Mouse (Mus musculus): ENCODE results near the gene Cmc4.

DNA sequence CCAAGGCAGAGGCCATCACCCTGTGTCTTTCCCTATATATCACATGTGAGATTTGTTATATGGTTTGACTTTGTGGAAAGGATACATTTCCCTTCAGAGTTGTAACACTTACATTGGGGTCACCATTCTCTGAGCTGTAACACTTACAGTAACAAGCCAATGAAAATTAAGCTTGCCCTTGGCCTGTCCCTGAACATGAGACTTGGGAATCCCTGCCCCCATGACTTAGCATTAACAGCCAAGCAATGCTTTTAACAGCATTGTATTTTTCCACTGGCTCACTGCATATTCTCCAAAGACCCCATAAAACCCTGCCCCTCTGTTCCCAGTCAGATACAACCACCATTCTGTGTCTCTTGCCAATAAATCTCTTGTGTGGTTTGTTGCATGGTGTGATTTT lies 13.0 kb downstream of the Cmc4 start:
- TF ChIP-seq CTCF (IDR thresholded peaks at IDR 0.05; ENCODE audit: low read depth) (no peak), EP300 (IDR thresholded peaks at IDR 0.05; ENCODE audit: low read depth) (no peak)
